Mouse (Mus musculus) hindbrain, postnatal 0 days (tissue): ENCODE measurements around the gene Mapk1. TPM values are rescaled to one million over a fixed set of nuclear protein-coding genes. Genes with fewer than 3 reads are reported as not detected.

Experiments used
- ATAC-seq: fragments of 200-750 bp; cut with Nextera tagmentation; 2 replicates; pipeline ENCODE4 v1.8.0; 2017; ENCODE audit warnings: mild to moderate bottlenecking, moderate TSS enrichment, moderate library complexity
- DNase-seq: peaks from one replicate; pipeline ENCODE4 v3.0.0-alpha.2; 2015; ENCODE audit warnings: low spot score
- H3K27ac ChIP-seq: fragments of 300-500 bp; sonication (generic); 2 replicates; pipeline ENCODE4 v1.5.1; 2014; ENCODE audit warnings: mild to moderate bottlenecking
- H3K27me3 ChIP-seq: fragments of 300-500 bp; sonication (generic); 2 replicates; pipeline ENCODE4 v1.6.1; 2014; ENCODE audit warnings: low read length, mixed read lengths; ENCODE audit not compliant: insufficient read depth
- H3K36me3 ChIP-seq: fragments of 300-500 bp; sonication (generic); 2 replicates; pipeline ENCODE4 v1.6.1; 2014; ENCODE audit warnings: low read length, mixed read lengths; ENCODE audit not compliant: insufficient read depth
- H3K4me1 ChIP-seq: fragments of 300-500 bp; sonication (generic); 2 replicates; pipeline ENCODE4 v1.6.1; 2014; ENCODE audit warnings: antibody characterized with exemption, low read length, mixed read lengths; ENCODE audit not compliant: insufficient read depth
- H3K4me2 ChIP-seq: fragments of 300-500 bp; sonication (generic); 2 replicates; pipeline ENCODE4 v1.6.1; 2014; ENCODE audit warnings: low read depth, mild to moderate bottlenecking, low read length, moderate library complexity, mixed read lengths
- H3K4me3 ChIP-seq: fragments of 300-500 bp; sonication (generic); 2 replicates; pipeline ENCODE4 v1.5.1; 2014; ENCODE audit warnings: low read length
- H3K9ac ChIP-seq: fragments of 300-500 bp; sonication (generic); replicated peaks from 2 replicates; pipeline ENCODE4 v1.6.1; 2014; ENCODE audit warnings: mild to moderate bottlenecking, low read length, moderate library complexity, mixed read lengths
- H3K9me3 ChIP-seq: fragments of 300-500 bp; sonication (generic); 2 replicates; pipeline ENCODE4 v1.6.1; 2016; ENCODE audit warnings: low read length, mixed read lengths
- CTCF ChIP-seq: IDR thresholded peaks from 2 replicates; pipeline ENCODE4 v1.5.1; 2016; ENCODE audit warnings: antibody characterized with exemption, control low read depth, low read depth
- WGBS: fragments of 180-500 bp; shearing (Covaris S2); extraction: QIAGEN DNeasy Blood & Tissue Kit; methylation state at CpG from one replicate; pipeline ENCODE4 v1.1.7; 2014; 5-methylcytosine and 5-hydroxymethylcytosine counted together
- polyA plus RNA-seq: library from polyadenylated mRNA; unstranded; fragments of >200 nt; fragmentation: Nextera tagmentation; extraction: Ambion mirVana; gene quantifications from 2 replicates; pipeline ENCODE4 v1.2.1, GENCODE M21; 2015
- total RNA-seq: library from RNA; depleted of rRNA; stranded (reverse); fragments of >200 nt; gene quantifications from 2 replicates; pipeline ENCODE4 v1.2.3, GENCODE M21; 2014

Gene Mapk1
- total and polyA plus RNA-seq, 2 experiments from 2014 or later = 178 to 204 TPM

DNA sequence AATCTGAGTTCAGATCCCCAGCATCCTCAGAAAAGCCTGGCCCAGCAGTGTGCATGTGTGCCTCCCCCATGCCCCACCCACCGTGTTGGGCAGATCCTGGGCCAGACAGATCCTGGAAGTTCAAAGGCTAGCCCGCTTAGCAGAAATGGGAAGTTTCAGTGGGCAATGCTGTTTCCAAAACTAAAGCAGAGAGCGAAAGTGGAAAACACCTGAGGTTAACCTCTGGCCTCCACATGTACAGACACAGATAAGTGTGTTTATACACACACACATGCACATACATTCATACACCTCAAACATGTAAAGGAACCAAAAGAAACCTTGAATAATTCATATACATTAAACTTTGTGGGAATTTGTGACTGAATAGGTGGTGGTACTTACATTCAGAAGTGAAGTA is 5.1 kb upstream of the Mapk1 start:
- no peak for DNase-seq
- WGBS = 81% methylated on average over 3 of the region's 3 CpGs
- Histone ChIP-seq H3K36me3 (no peaks in the 10 kb centered on the region), H3K4me3 (no peak overlapping the region), H3K27ac (no peak overlapping the region), H3K9me3 (no peaks in the 10 kb centered on the region), H3K27me3 (no peaks in the 10 kb centered on the region), H3K4me2 (no peak overlapping the region), H3K9ac (no peak overlapping the region), H3K4me1 (no peaks in the 10 kb centered on the region)
- ATAC-seq = no peak
- no peak for TF ChIP-seq CTCF

DNA sequence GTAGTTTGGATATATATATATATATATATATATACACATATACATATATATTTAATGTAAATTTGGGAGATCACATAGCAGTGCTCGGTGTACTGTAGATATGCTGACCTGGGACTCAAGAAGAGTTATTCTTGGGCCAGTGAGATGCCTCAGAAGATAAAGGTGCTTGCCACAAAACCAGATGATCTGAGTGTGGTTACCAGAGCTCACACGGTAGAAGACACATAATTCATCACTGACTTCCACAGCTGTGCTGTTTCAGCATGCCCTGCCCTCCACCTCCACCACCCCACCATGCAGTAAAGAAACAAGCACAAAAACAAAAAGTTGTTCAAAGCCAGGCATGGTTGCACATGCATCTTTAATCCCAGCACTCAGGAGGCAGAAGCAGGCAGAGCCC is 4.4 kb upstream of the Mapk1 start:
- H3K9ac ChIP-seq = no peak overlapping the region
- 83% methylated on average over 2 of the region's 2 CpGs for WGBS
- H3K27me3 ChIP-seq = no peaks in the 10 kb centered on the region
- H3K4me1 ChIP-seq = no peaks in the 10 kb centered on the region
- no peak overlapping the region for H3K4me3 ChIP-seq
- DNase-seq (no peak), ATAC-seq (no peak)
- H3K9me3 ChIP-seq = no peaks in the 10 kb centered on the region
- no peak overlapping the region for H3K27ac ChIP-seq
- TF ChIP-seq CTCF = no peak
- H3K4me2 ChIP-seq = no peak overlapping the region
- no peaks in the 10 kb centered on the region for H3K36me3 ChIP-seq

DNA sequence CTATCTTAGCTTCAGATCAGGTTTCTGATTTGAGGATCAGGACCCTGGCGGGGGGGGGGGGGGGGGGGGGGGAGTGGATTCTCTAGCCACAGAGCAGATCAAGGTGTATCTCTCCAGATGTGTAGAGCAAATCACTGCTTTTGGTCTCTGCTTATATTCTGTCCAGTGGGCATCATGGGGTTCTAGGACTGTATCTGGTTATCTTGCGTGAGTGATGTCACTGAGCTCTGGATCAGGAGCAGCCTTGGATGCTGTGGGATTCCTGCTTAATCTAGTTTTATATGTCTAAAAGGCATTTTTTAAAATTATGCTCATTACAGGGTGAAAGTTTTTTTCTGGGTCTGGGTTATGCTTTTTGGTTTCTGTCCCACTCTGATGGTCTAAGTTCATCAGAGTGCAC is 546 bp upstream of the Mapk1 start:
- H3K36me3 ChIP-seq = no peaks in the 10 kb centered on the region
- H3K4me2 ChIP-seq = peak overlapping the region; percentile 66
- 37% methylated on average over 2 of the region's 2 CpGs for WGBS
- H3K4me1 ChIP-seq = peaks cover 4% of the 10 kb centered on the region; the same call in 1 of the 2 replicates
- DNase-seq (no peak), ATAC-seq (peak; percentile 57)
- H3K27ac ChIP-seq = peak overlapping the region; percentile 98; the same call in 1 of the 2 replicates
- no peaks in the 10 kb centered on the region for H3K9me3 ChIP-seq
- no peak for TF ChIP-seq CTCF
- H3K9ac ChIP-seq = peak overlapping the region; percentile 94; the same call in 1 of the 2 replicates
- no peaks in the 10 kb centered on the region for H3K27me3 ChIP-seq
- peak overlapping the region; percentile 99 for H3K4me3 ChIP-seq

- peak overlapping the region; percentile 98 for H3K27ac ChIP-seq
- peak overlapping the region; percentile 94 for H3K9ac ChIP-seq
- no peaks in the 10 kb centered on the region for H3K9me3 ChIP-seq
- 2% methylated on average over 71 of the region's 75 CpGs for WGBS
- H3K4me3 ChIP-seq = peak overlapping the region; percentile 99
- peak overlapping the region; percentile 66 for H3K4me2 ChIP-seq
- DNase-seq (peak; percentile 76), ATAC-seq (peak; percentile 78)
- no peaks in the 10 kb centered on the region for H3K36me3 ChIP-seq
- H3K27me3 ChIP-seq = no peaks in the 10 kb centered on the region
- H3K4me1 ChIP-seq = peaks cover 4% of the 10 kb centered on the region; the same call in 1 of the 2 replicates
- no peak for TF ChIP-seq CTCF
Observed at GRCm38 (mm10) chr16:16983534-16984422, 596 bp downstream of the Mapk1 start.

GRCm38 (mm10) chr16:16984423-16984941 is 1.3 kb downstream of the Mapk1 start:
- Histone ChIP-seq H3K4me3 (peak overlapping the region; percentile 99), H3K4me1 (peaks cover 4% of the 10 kb centered on the region; the same call in 1 of the 2 replicates), H3K36me3 (no peaks in the 10 kb centered on the region), H3K9ac (peak overlapping the region; percentile 94), H3K4me2 (peak overlapping the region; percentile 66), H3K9me3 (no peaks in the 10 kb centered on the region), H3K27ac (peak overlapping the region; percentile 98; the same call in 1 of the 2 replicates), H3K27me3 (no peaks in the 10 kb centered on the region)
- 16% methylated on average over 9 of the region's 9 CpGs for WGBS
- no peak for DNase-seq
- ATAC-seq = no peak
- no peak for TF ChIP-seq CTCF

DNA sequence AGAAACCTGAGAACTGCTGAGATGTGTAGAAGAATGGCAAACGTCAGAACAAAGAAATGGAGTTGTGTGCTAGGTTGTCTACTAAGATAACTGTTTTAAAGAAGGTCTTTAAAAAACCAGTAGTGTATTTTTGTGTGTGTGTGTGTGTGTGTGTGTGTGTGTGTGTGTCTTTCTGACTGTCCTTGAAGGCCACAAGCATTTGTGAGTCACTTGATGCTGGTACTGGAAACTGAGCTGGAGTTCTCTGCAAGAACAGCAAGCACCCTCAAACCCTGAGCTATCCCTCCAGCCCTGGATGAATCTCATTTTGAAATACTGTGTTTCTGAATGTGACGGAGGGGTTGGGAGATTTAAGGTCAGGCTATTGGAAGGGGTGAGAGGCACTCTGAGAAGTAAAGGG is 4.1 kb downstream of the Mapk1 start:
- H3K4me1 ChIP-seq = peaks cover 4% of the 10 kb centered on the region; the same call in 1 of the 2 replicates
- no peaks in the 10 kb centered on the region for H3K9me3 ChIP-seq
- ATAC-seq (no peak), DNase-seq (no peak)
- no peaks in the 10 kb centered on the region for H3K36me3 ChIP-seq
- 84% methylated on average over 2 of the region's 2 CpGs for WGBS
- no peaks in the 10 kb centered on the region for H3K27me3 ChIP-seq
- H3K4me2 ChIP-seq = no peak overlapping the region
- H3K9ac ChIP-seq = no peak overlapping the region
- no peak overlapping the region for H3K27ac ChIP-seq
- no peak for TF ChIP-seq CTCF
- H3K4me3 ChIP-seq = no peak overlapping the region
